Mouse (Mus musculus): ENCODE data around the gene 3830403N18Rik.
"Not testable (repeated sequence)": the region's sequence is repeated elsewhere in the genome, so short reads cannot be mapped to it uniquely, and the experiment has no call there.

GRCm38 (mm10) chrX:56186449-56186848 is 50.1 kb downstream of the 3830403N18Rik start:
- TF ChIP-seq POLR2A (IDR thresholded peaks at IDR 0.05; ENCODE audit: control insufficient read depth, low read depth, low read length); CTCF (IDR thresholded peaks at IDR 0.05; ENCODE audit: control insufficient read depth, insufficient read depth, insufficient replicate concordance, low read depth, low read length): not testable (repeated sequence)
